Mouse (Mus musculus): ENCODE data around the gene Prelid1. TPM values are rescaled to one million over a fixed set of nuclear protein-coding genes. Genes with fewer than 3 reads are reported as not detected.
A peak's percentile ranks its signal among the peaks of the same experiment; 100 is the strongest.

Gene Prelid1
- total RNA-seq (2022) = 100 to 1,000 TPM; 163 to 176 (median 166) TPM

DNA sequence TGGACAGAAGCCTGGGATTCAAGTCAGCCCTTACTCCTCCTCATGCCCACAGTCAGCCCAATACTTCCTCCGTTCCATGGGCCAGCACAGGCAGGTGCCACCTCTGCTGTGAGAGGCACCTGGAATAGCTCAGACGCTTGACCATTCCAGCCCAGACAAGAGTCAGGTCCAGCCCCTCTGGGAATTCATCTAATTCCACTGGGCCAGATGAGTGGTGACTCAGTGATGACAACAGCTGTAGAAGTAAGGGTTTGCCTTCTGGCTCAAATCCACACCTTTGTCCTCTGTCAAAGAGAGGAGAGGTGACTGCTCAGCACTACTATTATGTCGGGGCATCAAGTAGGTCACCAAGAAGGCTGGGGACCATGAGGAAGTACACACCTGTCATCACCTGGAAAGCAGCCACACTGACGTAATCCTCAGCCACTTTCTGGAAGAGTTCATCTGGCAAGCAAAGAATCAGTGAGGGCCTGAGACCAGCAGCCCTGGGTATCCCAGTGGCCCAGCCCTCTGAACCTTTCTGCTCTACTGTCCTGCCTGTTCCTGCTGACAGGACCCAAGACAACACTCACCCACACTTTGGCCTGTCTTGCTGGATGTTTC lies at the start of gene Prelid1:
TSS of gene Prelid1 (plus strand) at position 570 of the 603 bp plus-strand sequence.
- DNase-seq (ENCODE audit: low spot score in 2 of 2) = peak in 1 of 2 experiments; percentile 21

DNA sequence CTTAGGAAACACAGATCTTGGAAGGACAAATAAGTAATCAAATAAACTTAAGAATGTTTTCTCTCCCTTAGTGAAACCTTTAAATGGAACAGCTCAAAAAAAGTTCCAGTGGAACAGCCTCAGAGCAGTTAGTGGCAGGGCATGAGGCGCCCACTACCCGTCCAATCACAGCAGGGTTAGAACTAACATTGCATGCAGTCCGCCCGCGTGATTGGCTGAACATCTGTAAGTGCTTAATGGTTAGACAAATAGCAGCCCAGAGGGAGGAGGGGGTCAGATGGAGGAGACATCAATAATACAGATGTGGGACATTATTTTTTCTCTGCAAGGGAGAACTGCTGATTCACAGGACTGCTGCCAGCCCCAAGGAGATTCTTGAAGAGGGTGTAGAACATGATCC lies 43.1 kb upstream of the Prelid1 start:
- no peak for DNase-seq (ENCODE audit: low spot score in 2 of 2)

DNA sequence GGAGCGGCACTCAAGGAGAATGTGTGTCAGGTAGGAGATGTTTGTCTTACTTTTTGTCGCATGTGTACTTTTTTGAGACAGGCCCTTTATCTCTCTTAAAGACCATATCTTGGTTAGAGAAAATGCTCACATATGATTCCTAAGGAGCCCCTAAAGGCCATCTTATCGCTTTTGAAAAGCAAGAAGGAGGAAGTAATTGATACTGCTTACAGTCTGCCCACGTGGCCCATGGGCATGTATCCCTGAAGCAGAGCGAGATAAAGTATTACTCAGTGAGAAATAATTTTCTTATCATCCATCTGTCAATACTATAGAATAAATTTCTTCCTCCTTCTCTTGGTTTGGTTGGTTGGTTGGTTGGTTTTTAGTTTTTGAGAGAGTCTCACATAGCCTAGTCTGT lies 42.7 kb upstream of the Prelid1 start:
- DNase-seq (ENCODE audit: low spot score in 2 of 2) = no peak

DNA sequence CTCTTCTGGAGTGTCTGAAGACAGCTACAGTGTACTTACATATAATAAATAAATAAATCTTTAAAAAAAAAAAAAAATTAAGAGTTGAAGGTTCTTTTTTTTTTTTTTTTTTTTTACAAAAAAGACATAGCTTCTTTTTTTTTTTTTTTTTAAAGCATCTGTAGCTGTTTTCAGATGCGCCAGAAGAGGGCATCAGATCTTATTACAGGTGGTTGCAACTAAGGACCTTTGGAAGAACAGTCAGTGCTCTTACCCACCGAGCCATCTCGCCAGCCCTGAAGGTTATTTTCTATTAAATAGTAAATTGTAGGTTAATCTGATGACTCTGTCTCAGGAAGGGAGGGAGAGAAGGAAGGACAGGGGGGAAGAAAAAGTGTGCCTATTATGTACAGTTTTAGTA lies 31.4 kb upstream of the Prelid1 start:
- no peak for DNase-seq (ENCODE audit: low spot score in 2 of 2)

DNA sequence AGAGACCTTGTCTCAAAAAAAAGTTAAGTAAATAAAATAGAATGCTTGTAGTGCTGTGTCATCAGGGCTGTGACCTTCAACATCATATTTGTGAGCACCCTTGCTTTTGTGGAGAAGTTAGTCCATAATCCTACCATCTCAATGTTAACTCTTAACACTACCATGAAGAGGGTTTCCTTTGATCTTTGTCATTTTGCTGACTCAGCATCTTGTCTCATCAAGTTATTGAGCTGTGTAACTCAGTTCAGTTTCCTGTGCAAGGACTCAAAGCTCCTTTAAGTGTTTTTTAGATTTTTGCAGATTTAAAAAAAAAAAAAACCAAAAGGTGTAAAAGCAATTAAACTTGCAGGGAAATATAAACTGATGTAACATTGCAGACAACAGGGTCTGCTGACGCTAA lies 23.5 kb upstream of the Prelid1 start:
- no peak for DNase-seq (ENCODE audit: low spot score in 2 of 2)

DNA sequence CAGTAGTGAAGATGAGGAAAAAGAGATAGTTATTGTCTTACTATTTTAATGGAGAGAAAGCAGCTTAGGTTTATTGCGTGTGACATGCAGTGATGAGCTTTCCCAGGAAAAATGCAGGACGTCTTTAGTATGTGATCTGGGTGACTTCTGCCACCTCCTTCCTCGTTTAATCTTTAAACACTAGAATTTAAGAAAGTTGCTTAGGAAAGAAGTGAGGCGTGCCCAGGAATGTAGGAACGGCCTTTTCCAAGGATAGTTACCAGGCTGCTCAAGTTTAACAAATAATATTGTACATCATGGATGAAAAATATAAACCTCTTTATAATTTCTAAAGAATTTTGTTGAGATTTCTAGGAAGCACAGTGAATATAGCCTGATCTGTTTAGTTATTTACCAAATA lies 19.4 kb upstream of the Prelid1 start:
- DNase-seq (ENCODE audit: low spot score in 2 of 2) = no peak

DNA sequence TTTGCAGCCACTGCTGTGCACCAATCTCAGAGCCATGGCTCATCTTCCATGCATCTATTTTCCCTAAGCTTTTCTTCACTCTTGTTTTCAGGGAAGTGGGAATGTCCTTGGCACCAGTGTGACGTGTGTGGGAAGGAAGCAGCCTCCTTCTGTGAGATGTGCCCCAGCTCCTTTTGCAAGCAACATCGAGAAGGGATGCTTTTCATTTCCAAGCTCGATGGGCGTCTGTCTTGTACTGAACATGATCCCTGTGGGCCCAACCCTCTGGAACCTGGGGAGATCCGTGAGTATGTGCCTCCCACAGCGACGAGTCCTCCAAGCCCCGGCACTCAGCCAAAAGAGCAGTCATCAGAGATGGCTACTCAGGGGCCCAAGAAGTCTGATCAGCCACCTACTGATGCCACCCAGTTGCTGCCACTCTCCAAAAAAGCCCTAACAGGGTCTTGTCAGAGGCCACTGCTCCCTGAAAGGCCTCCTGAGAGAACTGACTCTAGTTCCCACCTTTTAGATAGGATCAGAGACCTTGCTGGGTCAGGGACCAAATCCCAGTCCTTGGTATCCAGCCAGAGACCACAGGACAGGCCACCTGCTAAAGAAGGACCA lies 8.2 kb upstream of the Prelid1 start:
- DNase-seq (ENCODE audit: low spot score in 2 of 2) = peak in 1 of 2 experiments; percentile 42

DNA sequence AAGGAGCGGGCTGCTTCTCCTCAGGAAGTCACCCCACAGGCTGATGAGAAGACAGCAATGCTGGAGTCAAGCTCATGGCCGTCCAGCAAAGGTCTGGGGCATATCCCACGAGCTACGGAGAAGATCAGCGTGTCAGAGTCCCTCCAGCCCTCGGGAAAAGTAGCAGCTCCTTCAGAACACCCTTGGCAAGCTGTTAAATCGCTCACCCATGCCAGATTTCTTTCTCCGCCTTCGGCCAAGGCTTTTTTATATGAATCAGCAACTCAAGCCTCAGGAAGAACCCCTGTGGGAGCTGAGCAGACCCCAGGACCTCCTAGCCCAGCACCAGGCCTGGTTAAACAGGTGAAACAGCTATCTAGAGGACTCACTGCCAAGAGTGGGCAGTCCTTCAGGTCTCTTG lies 7.2 kb upstream of the Prelid1 start:
- DNase-seq (ENCODE audit: low spot score in 2 of 2) = no peak

DNA sequence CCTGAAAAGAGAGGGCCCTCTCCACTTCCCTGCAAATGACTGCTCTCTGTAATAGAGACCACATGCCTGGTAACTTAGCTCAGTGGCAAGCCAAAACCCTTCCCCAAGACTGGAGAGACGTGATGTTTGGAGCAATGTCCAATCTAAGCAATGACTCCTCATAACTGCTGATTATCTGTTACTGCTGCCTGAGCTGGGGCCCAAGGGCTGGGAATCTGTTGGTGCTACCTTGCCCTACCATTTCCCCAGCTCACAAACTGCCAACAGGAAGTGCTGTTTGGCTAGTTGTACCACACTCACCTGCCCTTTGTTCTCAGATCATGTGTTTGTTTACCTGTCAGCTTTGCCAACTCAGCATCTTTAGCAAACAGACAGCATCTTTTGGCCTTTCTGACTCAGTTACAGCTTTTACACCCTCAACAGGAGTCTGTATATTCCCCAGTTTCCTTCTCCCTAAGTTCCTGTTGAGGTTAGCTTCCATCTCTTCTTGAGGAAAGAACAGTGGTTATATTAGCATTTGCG lies 5.3 kb upstream of the Prelid1 start:
- no peak for DNase-seq (ENCODE audit: low spot score in 2 of 2)

DNA sequence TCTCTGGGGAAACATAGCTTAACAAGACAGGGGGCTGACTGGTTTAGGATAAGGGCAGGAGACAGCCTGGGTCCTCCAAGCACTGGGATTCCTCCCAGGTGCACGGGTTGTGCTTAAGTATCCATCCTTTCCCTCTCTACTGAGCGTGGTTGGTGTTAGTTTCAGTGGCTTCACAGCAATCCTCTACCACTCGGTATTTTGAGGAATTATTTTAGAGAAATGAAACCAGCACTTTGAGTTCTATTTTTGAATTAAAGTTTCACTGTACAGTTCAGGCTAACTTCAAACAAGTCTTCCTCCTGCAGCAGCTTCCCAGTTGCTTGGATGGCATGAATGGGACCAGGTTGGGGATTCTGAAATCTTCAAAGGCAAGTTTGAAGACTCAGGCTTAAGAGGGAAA lies 1.9 kb upstream of the Prelid1 start:
- DNase-seq (ENCODE audit: low spot score in 2 of 2) = no peak

DNA sequence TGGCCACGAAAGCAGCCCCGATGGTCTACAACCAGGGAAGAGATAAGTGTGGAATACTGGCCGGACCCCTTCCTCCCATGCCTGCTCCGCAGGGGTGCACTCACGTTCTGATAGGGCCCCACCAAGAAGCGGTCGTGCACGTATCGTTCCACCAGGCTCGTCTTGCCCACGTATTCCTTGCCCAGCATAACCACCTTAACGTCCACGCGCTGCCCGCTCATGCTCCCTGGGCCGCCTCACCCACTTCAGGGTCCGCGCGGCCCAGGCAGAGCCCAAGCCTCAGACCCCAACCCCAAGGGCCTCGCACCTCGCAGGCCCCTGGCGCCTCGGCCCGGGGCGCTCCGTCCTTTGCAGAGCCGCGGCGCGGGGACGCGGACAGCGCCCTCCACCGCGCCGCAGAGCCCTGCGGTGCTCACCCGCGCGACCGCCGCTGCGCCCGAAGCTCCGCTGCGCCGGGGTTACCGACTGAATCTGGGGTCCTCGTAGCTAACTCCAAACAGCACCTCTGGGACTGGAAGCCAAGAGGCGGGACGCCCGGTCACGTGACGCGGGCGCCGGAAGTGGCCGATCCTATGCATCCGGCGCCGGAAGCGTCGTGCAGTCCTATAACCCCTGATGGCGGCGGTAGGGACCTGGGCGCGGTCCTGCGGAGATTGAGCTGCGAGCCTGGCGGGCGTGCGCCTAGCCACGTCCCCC lies 1.3 kb downstream of the Prelid1 start, which contains the start of gene Rab24:
TSS of gene Rab24 (minus strand) at position 513 of the 696 bp plus-strand sequence.
- DNase-seq (ENCODE audit: low spot score in 2 of 2) = peak; percentile 79 to 85

DNA sequence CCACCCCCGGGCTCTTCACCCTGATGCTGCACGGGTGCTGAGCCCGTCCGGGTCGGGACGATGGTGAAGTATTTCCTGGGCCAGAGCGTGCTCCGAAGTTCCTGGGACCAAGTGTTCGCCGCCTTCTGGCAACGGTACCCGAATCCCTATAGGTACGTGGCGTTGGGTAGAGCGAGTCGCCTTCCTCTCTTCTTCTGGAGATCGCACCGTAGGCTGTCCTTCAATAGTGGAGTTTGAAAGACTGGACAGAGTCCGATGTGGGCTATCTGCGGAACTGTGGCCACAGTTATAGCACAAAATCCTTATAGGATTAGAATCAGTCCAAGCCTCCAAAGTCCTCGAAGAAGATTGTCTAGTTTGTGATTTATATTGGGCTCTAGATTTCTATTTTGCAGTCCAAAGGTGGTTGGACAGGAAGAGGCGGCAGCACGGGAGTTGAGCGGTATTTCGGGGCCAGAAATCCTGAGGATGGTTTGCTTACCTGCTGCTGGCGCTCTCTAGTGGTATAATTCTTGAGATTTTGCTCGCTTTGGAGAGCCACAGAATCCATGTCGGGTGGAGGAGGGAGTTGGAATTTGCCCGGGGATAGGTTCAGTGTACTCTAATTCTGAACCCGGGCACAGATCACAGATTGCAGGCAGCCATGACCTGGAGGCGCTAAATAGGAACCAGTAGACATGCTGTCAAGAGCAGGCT lies 2.0 kb downstream of the Prelid1 start:
- no peak for DNase-seq (ENCODE audit: low spot score in 2 of 2)

DNA sequence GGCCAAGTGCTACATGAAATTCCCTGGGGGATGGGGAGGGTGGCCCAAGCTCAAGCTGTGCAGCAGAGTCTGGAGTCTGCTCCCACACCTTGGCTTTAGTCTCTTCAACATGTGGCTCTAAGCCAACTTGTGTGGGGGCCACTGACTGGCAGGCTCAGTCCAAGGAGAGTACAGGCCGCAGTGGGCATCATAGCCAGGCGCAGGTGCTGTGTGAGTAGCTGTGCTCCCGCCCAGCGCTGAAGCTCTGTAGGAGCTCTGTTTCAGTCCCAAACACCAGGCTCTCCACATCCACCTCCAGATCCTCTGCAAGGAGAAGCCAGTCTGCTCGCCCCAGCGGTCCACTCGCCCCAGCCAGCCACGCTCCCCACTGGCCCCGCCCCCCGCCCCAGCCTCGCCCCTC lies 5.3 kb downstream of the Prelid1 start:
- DNase-seq (ENCODE audit: low spot score in 2 of 2) = peak in 1 of 2 experiments; percentile 54

DNA sequence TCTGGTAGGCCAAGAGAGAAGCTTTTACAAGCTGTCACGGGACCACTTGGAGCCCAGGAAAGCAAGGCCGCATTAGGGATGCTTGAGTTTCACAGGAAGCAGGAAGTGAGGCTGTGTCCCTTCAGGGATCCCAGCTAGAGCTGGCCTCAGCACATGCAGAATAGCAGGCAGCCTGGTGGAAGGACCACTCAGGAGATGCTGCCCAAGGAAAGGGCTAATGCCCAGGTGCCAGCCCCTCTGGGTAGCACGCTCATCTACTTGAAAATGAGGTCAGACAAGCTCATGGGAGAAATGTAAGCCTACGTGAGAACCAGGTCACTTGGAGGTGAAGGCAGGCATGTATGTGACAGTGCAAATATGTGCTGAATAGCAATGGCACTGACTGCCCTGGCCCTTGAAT lies 6.9 kb downstream of the Prelid1 start:
- DNase-seq (ENCODE audit: low spot score in 2 of 2) = no peak

DNA sequence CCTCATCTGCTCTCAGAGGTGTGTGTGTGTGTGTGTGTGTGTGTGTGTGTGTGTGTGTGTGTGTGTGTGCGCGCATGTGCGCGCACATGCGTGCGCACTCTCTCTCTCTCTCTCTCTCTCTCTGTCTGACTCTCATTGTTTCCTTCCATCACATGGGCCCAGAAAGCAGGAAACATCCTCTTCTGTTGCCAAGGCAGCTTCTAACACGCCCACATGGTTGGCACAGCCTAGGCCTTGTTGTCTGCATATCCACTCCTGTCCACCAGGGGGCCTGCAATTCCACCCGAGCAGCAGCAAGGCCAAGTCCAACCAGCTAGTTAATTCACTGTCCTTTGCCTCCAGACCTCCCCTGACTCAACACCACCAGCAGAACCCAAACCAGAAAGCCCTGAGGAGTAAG lies 7.3 kb downstream of the Prelid1 start:
- DNase-seq (ENCODE audit: low spot score in 2 of 2) = peak; percentile 73 to 92

DNA sequence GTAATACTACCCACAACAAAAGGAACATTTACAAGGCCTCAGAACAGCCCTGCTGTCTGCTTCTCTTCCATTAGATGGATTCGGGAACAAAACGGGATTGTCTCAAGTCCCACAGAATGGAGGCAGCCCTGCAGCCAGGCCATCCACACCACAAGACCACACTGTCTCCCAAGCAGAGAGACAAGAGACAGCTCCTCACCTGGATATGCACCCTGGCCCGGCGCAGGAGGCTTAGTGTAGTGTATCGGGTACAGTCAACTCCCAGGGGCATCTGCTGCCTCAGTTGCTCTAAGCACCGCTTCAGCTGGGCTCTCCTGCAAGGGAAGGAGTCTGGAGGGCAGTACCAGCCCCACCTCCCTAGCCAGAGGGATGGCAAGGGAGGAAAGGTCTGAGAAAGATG lies 7.9 kb downstream of the Prelid1 start:
- no peak for DNase-seq (ENCODE audit: low spot score in 2 of 2)

DNA sequence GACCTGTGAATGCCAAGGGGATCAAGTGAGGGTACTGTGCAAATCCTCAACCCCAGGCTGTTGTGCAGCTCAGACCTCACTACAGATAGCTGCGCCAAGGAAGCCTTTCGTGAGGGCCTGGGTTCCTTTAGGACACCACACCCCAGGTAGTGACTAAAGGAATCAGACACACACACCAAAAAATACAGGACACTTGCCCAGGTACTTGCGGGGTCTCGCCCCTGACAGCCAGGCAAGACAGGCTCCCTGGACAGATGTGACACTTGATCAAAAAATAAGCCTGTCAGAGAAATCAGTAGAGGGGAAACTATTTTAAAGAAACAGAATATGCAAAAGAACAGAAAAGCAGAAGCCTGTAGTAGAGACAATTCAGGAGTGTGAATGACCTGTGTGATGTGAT lies 8.3 kb downstream of the Prelid1 start:
- no peak for DNase-seq (ENCODE audit: low spot score in 2 of 2)

DNA sequence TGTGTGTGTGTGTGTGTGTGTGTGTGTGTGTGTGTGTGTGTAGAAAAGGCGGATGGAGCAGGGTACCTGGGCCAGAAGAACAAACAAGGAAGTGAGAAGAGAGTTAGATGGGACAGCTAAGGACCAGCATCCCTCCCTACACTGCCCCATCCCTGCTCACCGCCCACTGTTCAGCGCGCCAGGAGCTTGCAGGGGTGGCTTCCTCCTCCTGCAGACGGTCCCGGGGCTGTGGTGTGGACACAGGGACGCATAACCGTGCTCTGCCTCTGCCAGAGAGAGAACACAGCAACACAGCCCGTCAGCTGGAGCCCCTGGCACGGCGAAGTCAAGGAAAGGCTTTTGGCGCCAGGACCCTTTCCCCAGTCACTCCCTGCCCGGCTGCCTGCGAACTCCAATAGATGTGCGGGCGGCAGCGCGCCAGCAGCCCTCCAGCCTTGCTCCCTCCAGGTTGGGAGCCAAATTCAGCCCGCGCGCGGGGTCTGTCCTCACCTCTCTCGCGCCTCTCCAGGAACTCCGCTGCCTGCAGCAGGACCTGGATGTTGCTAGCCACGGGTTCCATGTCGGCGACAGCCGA lies 8.9 kb downstream of the Prelid1 start:
- DNase-seq (ENCODE audit: low spot score in 2 of 2) = no peak

DNA sequence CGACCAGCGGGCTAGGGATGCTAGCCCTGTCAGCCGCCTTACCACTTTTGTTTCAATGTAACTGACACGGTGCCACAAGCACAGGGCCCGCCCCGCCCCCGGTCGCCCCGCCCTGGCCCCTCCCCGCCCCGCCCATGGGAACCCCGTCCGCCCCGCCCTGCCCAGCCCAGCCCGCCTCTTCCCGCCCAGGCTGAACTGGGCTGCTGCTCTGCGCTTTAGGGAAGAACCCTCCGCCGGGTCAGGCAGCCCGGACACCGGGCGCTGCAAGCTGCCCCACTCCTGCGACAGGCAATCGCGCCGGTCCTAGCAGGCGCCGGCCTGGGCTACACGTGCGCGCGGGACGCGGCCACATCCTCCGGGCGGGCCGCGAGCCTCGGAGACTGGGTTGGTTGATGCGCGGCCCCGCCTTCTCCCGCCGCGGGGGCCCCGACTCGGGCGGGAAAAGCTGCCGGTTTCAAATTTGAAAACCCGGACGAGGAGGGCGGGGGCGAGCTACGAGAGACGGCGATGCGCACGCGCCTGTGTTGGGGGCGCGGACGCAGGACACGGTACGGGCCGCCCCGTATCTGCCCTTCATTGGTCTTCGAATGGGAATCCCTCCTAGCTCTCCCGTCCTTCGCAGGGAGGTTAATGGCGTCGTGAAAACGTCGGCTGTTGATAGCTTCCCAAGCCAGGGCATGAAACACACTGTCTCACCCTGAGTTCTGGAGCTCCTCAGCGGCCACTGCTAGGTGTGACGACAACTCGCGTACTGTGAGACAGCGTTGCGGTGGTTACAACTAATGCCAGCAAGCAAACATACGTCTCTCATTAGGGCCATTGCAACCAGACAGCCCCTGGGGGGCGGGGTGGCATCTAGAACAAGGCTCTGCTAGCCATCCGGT lies 9.6 kb downstream of the Prelid1 start, which contains the start of gene Mxd3:
TSS of gene Mxd3 (minus strand) at position 141 of the 884 bp plus-strand sequence.
- DNase-seq (ENCODE audit: low spot score in 2 of 2) = peak; percentile 61 to 65
